In the genomic region with DNA sequence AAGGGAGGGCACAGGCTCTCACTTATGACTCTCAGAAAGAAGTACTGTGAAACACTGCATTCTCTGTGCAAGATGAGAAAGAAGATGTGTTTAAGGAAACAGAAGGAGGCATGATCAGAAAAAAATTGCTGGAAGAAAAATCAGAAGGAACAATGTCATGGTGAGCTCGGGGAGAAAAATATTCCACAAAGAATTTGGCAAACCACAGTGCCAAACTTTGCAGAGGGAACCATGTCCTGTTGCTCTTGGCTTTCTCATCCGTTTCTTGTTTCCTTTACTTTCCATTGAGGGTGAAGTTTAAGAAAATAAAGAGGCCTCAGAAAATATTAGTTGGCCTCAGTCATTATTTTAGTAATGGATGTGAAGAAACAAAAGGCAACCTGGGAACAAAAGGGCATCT, we compare ENCODE assay signal across 21 mouse cellular contexts.
"Had no signal": no experiment of that assay in that cellular context is flagged by ENCODE, and none has a peak within 500 bp of the region (broad histone marks: within the 10 kb centered on the region; RNA-seq: fewer than 3 reads in every experiment).

No protein-coding gene starts in this region.

- H3K27me3 ChIP-seq: limb, embryonic 12.5 days; limb, embryonic 15.5 days; lung, embryonic 15.5 days; megakaryocyte, embryonic 14.5 days; midbrain, embryonic 13.5 days; neural tube, embryonic 13.5 days had no signal

- H3K27ac ChIP-seq: limb, embryonic 12.5 days; limb, embryonic 15.5 days; liver, embryonic 14.5 days; lung, embryonic 15.5 days; midbrain, embryonic 10.5 days; midbrain, embryonic 13.5 days; neural tube, embryonic 13.5 days had no signal

- H3K4me3 ChIP-seq: limb, embryonic 12.5 days; limb, embryonic 15.5 days; lung, embryonic 15.5 days; megakaryocyte, embryonic 14.5 days; midbrain, embryonic 10.5 days; midbrain, embryonic 13.5 days; myocyte; neural tube, embryonic 13.5 days had no signal

- H3K9me3 ChIP-seq: limb, embryonic 12.5 days; limb, embryonic 15.5 days; lung, embryonic 15.5 days; megakaryocyte, embryonic 14.5 days; midbrain, embryonic 10.5 days; midbrain, embryonic 13.5 days; neural tube, embryonic 13.5 days had no signal

- H3K4me2 ChIP-seq: limb, embryonic 12.5 days; limb, embryonic 15.5 days; liver, embryonic 11.5 days; lung, embryonic 15.5 days; midbrain, embryonic 13.5 days; neural tube, embryonic 13.5 days had no signal

- DNase-seq: kidney, postnatal 14 days; kidney, postnatal 4 days; left cerebral cortex, postnatal 4 days; liver, postnatal 0 days; lung, postnatal 10 days; lung, postnatal 36 days; retina, postnatal 1 day; right cerebral cortex, postnatal 25 days; thymus, adult 18-20 months; thymus, postnatal 36 days had no signal

- H3K9ac ChIP-seq: limb, embryonic 12.5 days; limb, embryonic 15.5 days; liver, embryonic 14.5 days; liver, postnatal 0 days; lung, embryonic 15.5 days; midbrain, embryonic 13.5 days; neural tube, embryonic 13.5 days had no signal

- H3K36me3 ChIP-seq: limb, embryonic 12.5 days; limb, embryonic 15.5 days; lung, embryonic 15.5 days; midbrain, embryonic 10.5 days; midbrain, embryonic 13.5 days; neural tube, embryonic 13.5 days had no signal

- ATAC-seq: liver, postnatal 0 days; midbrain, embryonic 13.5 days; midbrain, embryonic 16.5 days had no signal

- H3K4me1 ChIP-seq: limb, embryonic 12.5 days; limb, embryonic 15.5 days; lung, embryonic 15.5 days; megakaryocyte, embryonic 14.5 days had no signal
